Mouse (Mus musculus): Measurements from ENCODE around the gene Cabin1.

Gene Cabin1

GRCm38 (mm10) chr10:75664673-75665270 lies 99.4 kb downstream of the Cabin1 start:
- DNase-seq = no peak

DNA sequence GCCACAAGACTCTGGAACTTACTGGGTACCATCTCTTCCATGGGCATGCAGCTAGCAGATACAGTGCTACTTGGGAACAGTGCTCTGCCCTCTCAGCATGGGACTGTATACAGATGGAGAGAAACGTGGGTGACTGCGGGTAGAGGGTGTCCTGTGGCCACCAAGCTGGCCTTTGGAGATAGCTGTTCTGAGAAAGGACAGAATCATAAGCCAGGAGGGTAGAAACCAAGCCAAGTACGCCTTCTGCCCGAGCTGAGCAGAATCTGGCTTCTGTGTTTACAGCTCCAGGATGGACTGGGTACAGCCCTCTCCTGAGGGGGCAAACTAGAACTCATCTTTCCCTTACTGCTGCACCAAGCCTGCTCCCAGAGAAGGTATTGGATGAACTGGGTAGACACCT lies 101.6 kb downstream of the Cabin1 start:
- no peak for DNase-seq

- no peak for DNase-seq
These were observed 102.3 kb downstream of the Cabin1 start for GRCm38 (mm10) chr10:75661876-75662275.

GRCm38 (mm10) chr10:75661381-75661780 lies 102.8 kb downstream of the Cabin1 start:
- DNase-seq = no peak

GRCm38 (mm10) chr10:75657772-75658171 lies 106.4 kb downstream of the Cabin1 start:
- no peak for DNase-seq

DNA sequence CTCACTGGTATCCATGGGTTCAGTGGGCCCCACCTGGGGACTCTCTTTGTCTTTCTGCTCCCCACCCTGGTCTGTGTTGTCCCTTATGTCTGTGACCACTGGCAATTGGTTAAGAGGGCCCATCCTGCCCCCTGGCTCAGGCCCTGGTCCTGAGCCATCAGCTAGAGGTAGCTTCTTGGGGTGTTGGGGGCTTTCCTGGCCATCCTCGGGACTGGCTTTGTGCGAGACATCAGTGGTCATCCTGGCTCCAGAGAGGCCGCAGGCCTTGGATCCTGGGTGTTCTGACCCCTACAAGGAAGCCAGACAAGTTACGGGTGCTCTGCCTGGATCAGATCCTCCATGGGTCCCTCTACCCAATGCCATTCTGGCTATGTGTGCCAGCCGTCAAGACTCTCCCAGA lies 107.0 kb downstream of the Cabin1 start:
- DNase-seq = no peak

GRCm38 (mm10) chr10:75654053-75654452 lies 110.1 kb downstream of the Cabin1 start:
- no peak for DNase-seq

DNA sequence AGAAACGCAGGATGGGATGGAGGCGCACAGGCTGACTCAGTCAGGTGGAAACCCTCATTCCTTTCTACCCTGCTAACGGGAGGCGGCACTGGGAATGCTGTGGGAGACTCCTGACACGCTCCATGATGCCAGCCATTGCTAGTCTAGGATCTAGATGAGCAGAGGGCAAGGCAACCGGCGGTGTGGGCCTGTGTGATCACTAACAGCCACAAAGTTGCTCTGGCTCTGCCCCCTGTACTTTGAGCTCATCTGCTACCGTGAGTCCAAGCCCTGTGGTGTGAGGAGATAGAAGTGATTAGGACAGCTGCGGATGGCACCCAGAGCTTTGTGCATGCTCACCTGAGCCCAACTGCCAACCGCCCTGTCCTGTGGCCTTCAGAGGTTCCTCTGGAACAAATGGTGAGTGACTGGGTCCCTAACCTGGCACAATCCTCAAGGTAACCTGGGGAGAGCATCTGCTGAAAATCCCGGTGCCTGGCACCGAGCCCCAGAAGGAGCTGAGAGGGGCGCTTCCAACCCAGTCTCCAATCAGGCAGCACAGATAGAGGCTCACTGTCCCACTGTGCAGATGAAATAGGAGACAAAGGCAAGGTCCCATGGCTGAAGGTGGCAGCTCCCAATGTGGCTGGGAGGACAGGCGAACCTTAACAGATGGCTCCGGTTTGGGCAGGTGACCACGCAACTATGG lies 112.6 kb downstream of the Cabin1 start:
- no peak for DNase-seq

- no peak for DNase-seq
These were observed 113.7 kb downstream of the Cabin1 start for GRCm38 (mm10) chr10:75650306-75650902.

DNA sequence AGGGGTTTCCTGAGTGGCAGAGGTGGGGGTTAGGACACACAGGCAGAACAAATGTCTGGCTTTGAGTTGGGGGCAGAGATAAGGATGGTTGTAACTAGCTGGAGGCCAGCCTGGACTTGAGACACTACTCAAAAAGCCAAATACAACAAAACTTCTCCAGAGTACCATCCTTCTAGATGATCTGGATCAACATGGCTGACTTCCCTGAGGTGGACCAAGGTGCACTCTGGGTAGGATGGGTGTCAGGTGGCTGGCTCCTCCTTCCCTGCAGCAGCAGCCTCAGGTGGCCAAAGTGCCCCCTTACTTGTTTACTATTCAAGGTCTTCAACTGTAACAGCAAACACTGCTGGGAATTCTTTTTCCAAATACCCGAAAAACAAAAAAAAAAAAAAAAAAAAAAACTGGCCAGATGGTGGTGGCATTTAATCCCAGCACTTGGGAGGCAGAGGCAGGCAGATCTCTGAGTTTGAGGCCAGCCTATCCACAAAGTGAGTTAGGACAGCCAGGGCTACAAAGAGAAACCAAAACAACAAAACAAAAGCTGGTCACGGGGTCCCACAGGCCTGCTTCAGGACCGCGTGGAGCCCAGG lies 114.6 kb downstream of the Cabin1 start:
- no peak for DNase-seq

GRCm38 (mm10) chr10:75649001-75649400 lies 115.1 kb downstream of the Cabin1 start:
- no peak for DNase-seq

DNA sequence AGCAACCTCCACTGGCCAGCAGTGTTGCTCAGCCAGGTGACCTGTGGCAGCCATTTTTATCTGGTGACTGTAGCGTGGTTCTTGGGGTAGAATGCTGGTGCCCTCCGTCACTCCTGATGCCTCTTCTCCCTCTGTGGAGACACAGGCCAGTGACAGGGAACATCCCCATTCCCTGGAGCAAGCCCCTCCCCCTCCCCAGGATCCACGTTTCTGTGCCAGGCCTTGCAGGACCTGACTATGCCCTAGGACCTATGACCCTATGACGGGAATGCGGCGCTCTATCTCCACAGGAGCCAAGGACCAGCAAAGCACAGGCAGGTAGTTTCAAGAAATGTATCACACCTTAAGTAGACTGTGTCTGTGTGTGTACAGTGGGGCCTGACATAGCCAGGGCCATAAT lies 116.0 kb downstream of the Cabin1 start:
- DNase-seq = no peak

DNA sequence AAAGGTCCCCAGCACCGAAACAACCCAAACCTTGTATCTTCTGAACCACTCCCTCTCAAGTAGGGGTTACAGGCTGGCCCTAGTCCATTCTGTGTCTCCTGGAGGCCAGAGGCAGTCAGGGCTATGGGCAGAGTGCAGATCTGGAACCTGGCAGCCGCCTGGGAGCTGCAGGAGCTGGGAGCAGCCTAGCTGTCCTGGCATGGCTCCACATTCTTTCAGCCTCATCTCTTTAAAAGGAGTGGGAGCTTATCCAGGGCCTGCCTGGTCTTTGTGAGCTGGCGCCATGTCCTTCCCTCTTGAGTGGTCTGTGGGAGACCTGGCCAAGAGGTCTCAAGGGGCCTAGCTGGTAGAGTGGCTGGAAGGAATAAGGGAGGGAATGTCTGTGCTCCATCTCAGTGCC lies 116.8 kb downstream of the Cabin1 start:
- peak; percentile 50 for DNase-seq

- DNase-seq = no peak
These were observed 117.7 kb downstream of the Cabin1 start for GRCm38 (mm10) chr10:75646406-75646805.

DNA sequence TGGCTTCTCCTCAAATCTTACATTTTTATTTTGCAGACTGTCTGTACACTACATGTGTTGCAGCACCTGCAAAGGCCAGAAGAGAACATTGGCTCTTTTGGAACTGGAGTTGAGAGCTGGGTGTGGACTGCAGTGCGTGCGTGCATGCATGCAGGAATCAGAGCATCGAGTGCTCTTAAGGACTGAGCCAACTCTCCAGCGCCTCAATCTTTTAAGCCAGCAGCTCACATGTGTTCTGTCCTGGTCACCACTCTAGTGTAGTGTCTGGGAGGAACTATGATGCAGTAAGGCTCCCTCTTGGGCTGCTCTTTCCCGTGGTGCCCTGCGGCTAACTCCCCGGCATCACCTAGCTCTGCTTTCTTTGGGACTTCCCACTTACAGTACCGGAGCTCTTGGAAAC lies 118.5 kb downstream of the Cabin1 start:
- DNase-seq = no peak

DNA sequence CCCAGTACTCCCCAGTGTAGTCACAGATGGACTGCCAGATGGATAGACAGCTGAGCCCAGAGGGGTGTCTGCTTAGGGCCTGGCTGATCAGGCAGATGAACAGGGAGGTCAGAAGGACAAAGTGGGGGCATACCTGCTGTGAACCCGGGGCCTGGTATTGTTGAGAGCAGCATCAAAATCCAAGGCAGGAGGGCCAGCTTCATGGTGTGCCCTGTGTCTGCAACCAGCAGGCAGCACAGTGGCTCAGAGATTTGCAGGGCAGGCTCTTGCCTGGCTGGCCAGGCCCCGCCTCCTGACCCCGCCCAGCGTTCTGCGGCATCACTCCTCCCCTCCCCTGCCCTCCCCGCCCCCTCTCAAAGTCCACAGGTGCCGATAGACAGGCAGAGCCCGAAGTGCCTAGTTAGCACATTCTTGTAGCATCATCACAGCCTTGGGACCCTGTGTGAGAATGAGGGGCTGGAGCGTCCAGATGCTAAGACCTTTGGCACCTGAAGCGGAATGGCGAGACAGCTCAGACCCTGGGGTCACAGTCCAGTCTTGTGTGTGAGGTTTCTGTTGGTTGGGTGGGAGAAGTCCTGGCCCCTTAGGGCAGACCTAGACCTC lies 120.3 kb downstream of the Cabin1 start, which contains the start of gene Susd2:
TSS of gene Susd2 (minus strand) at position 268 of the 603 bp plus-strand sequence.
- DNase-seq = peak; percentile 82

GRCm38 (mm10) chr10:75642891-75643290 lies 121.2 kb downstream of the Cabin1 start:
- DNase-seq = no peak

- no peak for DNase-seq
These were observed 121.7 kb downstream of the Cabin1 start for GRCm38 (mm10) chr10:75642436-75642835.

DNA sequence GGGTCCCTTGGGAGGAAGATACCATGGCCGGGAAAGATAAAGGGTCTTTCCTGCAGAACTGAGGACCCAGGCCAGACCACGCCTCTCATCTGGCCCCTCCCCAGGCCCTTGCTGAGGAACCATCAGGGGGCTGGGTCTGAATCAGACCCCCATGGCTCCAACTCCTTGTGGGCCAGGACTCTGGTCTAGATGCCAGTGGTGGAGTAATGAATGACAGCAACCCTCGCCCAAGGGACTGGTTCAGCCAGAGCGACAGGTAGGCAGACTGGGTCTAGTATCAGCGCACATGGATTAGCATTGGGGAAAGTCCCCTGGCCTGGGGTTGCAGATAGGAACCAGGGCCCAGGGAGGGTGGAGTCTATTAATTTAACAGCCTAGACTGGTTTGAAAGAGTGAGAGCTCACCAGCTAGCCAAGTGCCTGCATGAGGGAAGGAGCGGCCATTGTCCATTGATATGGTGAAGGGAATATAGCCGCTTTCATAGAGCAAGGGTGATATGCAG lies 122.4 kb downstream of the Cabin1 start:
- DNase-seq = no peak

- DNase-seq = no peak
These were observed 126.4 kb downstream of the Cabin1 start for GRCm38 (mm10) chr10:75637711-75638110.

- DNase-seq = no peak
These were observed 127.9 kb downstream of the Cabin1 start for GRCm38 (mm10) chr10:75636084-75636786.

DNA sequence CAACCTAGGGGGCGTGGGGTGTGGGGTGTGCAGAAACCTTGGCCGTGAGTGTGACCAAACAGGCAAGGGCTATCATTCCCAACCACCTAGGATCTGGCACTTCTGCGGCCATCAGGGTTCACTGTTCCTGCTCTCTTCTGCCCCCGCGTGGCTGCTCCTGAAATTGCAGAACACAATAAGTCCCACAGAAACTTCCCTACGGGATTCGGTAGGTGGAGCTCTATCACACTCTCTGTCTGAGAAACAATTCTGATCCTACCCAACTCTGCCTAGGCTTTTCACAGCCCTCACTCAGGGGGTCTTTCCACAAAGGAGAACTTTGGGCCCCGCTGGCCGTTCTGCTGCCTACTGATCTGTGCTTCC lies 128.5 kb downstream of the Cabin1 start:
- peak; percentile 94 for DNase-seq
